Comparison of ENCODE assay signal across 17 mouse cellular contexts in genomic region chr19:6912205-6912970, GRCm38 (mm10). TPM values are rescaled to one million over a fixed set of nuclear protein-coding genes. Genes with fewer than 3 reads are reported as not detected.
DNase-seq lines count a peak whose midpoint lies in the region; ATAC-seq and TF ChIP-seq lines count a peak whose summit lies in the region.
"Had no signal": no experiment of that assay in that cellular context is flagged by ENCODE, and none has a peak within 500 bp of the region (broad histone marks: within the 10 kb centered on the region; RNA-seq: fewer than 3 reads in every experiment).

No protein-coding gene starts in this region.

- H3K4me3 ChIP-seq in intestine, postnatal 0 days (ENCODE audit: low read depth, low read length) = no peak overlapping the region
- no peak overlapping the region for H3K4me3 ChIP-seq in intestine, embryonic 15.5 days (replicated peaks)
- H3K4me3 ChIP-seq in midbrain, embryonic 10.5 days = peak overlapping the region; percentile 2; the same call in 1 of the 2 replicates
- no peak overlapping the region for H3K4me3 ChIP-seq in midbrain, postnatal 0 days (ENCODE audit: low read depth, low read length)
- no peak overlapping the region for H3K4me3 ChIP-seq in liver, embryonic 13.5 days (replicated peaks)
- H3K4me3 ChIP-seq: embryonic facial prominence, embryonic 12.5 days; heart, adult 2 months had no signal

- H3K9ac ChIP-seq in intestine, postnatal 0 days (ENCODE audit: low read depth, low read length) = no peak overlapping the region
- no peak overlapping the region for H3K9ac ChIP-seq in intestine, embryonic 15.5 days
- no peak overlapping the region for H3K9ac ChIP-seq in midbrain, postnatal 0 days (replicated peaks; ENCODE audit: low read length, poor library complexity, severe bottlenecking)
- H3K9ac ChIP-seq in liver, embryonic 13.5 days = no peak overlapping the region

- H3K4me2 ChIP-seq in intestine, postnatal 0 days (replicated peaks; ENCODE audit: low read depth) = 0 out of 2 replicates have a peak overlapping the region, but pooled peaks have one; percentile 68
- no peak overlapping the region for H3K4me2 ChIP-seq in intestine, embryonic 15.5 days (replicated peaks)
- no peak overlapping the region for H3K4me2 ChIP-seq in midbrain, postnatal 0 days (ENCODE audit: low read depth, low read length, poor library complexity, severe bottlenecking)
- H3K4me2 ChIP-seq in liver, embryonic 13.5 days = no peak overlapping the region

- WGBS in intestine, postnatal 0 days = 90% methylated on average over 15 of the region's 15 CpGs
- WGBS in intestine, embryonic 15.5 days = 93% methylated on average over 15 of the region's 15 CpGs
- WGBS in midbrain, embryonic 10.5 days = 93% methylated on average over 15 of the region's 15 CpGs
- WGBS in midbrain, postnatal 0 days = 94% methylated on average over 15 of the region's 15 CpGs
- whole genome bisulfite sequencing in liver, embryonic 13.5 days (ENCODE audit: insufficient replicate concordance) = 83% methylated on average over 15 of the region's 15 CpGs

- peaks cover 48% of the 10 kb centered on the region for H3K36me3 ChIP-seq in intestine, postnatal 0 days (ENCODE audit: control insufficient read depth, insufficient read depth)
- peaks cover 27% of the 10 kb centered on the region for H3K36me3 ChIP-seq in intestine, embryonic 15.5 days
- H3K36me3 ChIP-seq in midbrain, embryonic 10.5 days = peaks cover 35% of the 10 kb centered on the region
- H3K36me3 ChIP-seq in midbrain, postnatal 0 days (ENCODE audit: insufficient read depth, low read length) = peaks cover 31% of the 10 kb centered on the region
- H3K36me3 ChIP-seq in liver, embryonic 13.5 days = peaks cover 36% of the 10 kb centered on the region

- no peaks in the 10 kb centered on the region for H3K27me3 ChIP-seq in intestine, postnatal 0 days (replicated peaks; ENCODE audit: control insufficient read depth, insufficient read depth, low read length)
- H3K27me3 ChIP-seq in intestine, embryonic 15.5 days (replicated peaks) = no peaks in the 10 kb centered on the region
- H3K27me3 ChIP-seq in midbrain, embryonic 10.5 days (ENCODE audit: low read depth, poor library complexity, severe bottlenecking) = no peaks in the 10 kb centered on the region
- no peaks in the 10 kb centered on the region for H3K27me3 ChIP-seq in midbrain, postnatal 0 days (ENCODE audit: insufficient read depth, low read length)
- no peaks in the 10 kb centered on the region for H3K27me3 ChIP-seq in liver, embryonic 13.5 days
- H3K27me3 ChIP-seq: CH12.LX; embryonic facial prominence, embryonic 12.5 days had no signal

- ATAC-seq in intestine, postnatal 0 days = no peak
- ATAC-seq in intestine, embryonic 15.5 days = no peak
- ATAC-seq in midbrain, postnatal 0 days (ENCODE audit: low FRiP score) = no peak
- ATAC-seq in liver, embryonic 13.5 days (ENCODE audit: low read depth) = no peak

- no peak for TF ChIP-seq CTCF in intestine, postnatal 0 days (IDR thresholded peaks at IDR 0.05; ENCODE audit: low read depth)
- no peak for TF ChIP-seq CTCF in midbrain, postnatal 0 days (IDR thresholded peaks at IDR 0.05)

- DNase-seq in cerebellum, adult 11-12 months = peak; percentile 45
- no peak for DNase-seq in cerebellum, postnatal 36 days
- no peak for DNase-seq in midbrain, embryonic 10.5 days (ENCODE audit: low spot score)
- no peak for DNase-seq in midbrain, postnatal 0 days (ENCODE audit: low spot score)
- no peak for DNase-seq in liver, embryonic 13.5 days
- DNase-seq in spleen, adult 12 weeks (ENCODE audit: low spot score) = no peak
- DNase-seq: adrenal gland, postnatal 10 days; heart, adult 2 months; lung, adult 18-20 months; lung, postnatal 36 days; midbrain, embryonic 14.5 days had no signal

- peaks cover 4% of the 10 kb centered on the region; the same call in 1 of the 2 replicates for H3K4me1 ChIP-seq in intestine, postnatal 0 days (replicated peaks; ENCODE audit: control insufficient read depth, insufficient read depth, low read length)
- peaks cover 20% of the 10 kb centered on the region for H3K4me1 ChIP-seq in intestine, embryonic 15.5 days (replicated peaks)
- peaks cover 34% of the 10 kb centered on the region for H3K4me1 ChIP-seq in midbrain, embryonic 10.5 days
- H3K4me1 ChIP-seq in midbrain, postnatal 0 days (ENCODE audit: insufficient read depth, low read length) = peaks cover 9% of the 10 kb centered on the region
- peaks cover 75% of the 10 kb centered on the region for H3K4me1 ChIP-seq in liver, embryonic 13.5 days (replicated peaks)

- H3K9me3 ChIP-seq in intestine, postnatal 0 days (ENCODE audit: control insufficient read depth) = no peaks in the 10 kb centered on the region
- no peaks in the 10 kb centered on the region for H3K9me3 ChIP-seq in intestine, embryonic 15.5 days
- H3K9me3 ChIP-seq in midbrain, embryonic 10.5 days (replicated peaks) = no peaks in the 10 kb centered on the region
- H3K9me3 ChIP-seq in midbrain, postnatal 0 days (ENCODE audit: low read length) = no peaks in the 10 kb centered on the region
- no peaks in the 10 kb centered on the region for H3K9me3 ChIP-seq in liver, embryonic 13.5 days (replicated peaks)
- H3K9me3 ChIP-seq: embryonic facial prominence, embryonic 12.5 days; hindbrain, embryonic 10.5 days had no signal

- H3K27ac ChIP-seq in intestine, postnatal 0 days (ENCODE audit: low read depth, low read length) = no peak overlapping the region
- no peak overlapping the region for H3K27ac ChIP-seq in intestine, embryonic 15.5 days
- H3K27ac ChIP-seq in midbrain, embryonic 10.5 days (replicated peaks) = no peak overlapping the region
- H3K27ac ChIP-seq in midbrain, postnatal 0 days (ENCODE audit: low read depth, low read length) = no peak overlapping the region
- H3K27ac ChIP-seq in liver, embryonic 13.5 days = peak overlapping the region; percentile 18; the same call in 1 of the 2 replicates
- H3K27ac ChIP-seq: embryonic facial prominence, embryonic 12.5 days; heart, adult 2 months; hindbrain, embryonic 10.5 days had no signal

RNA-seq across cellular contexts. Expression of gene Prdx5, which starts 2.5 kb away (rescaled TPM):
- 910 and 912 TPM in 2 replicates for polyA plus RNA-seq in intestine, postnatal 0 days (2015; fragmentation: Nextera tagmentation; extraction: Ambion mirVana)
- 184 and 205 TPM in 2 replicates for polyA plus RNA-seq in intestine, embryonic 15.5 days (2015; fragmentation: Nextera tagmentation; extraction: Ambion mirVana)
- polyA plus RNA-seq in midbrain, embryonic 10.5 days (2016; fragmentation: Nextera tagmentation; extraction: Ambion mirVana) = 169 and 180 TPM in 2 replicates
- 211 and 223 TPM in 2 replicates for total RNA-seq in midbrain, postnatal 0 days (2014; rRNA removed)
- polyA plus RNA-seq in midbrain, postnatal 0 days (2015; fragmentation: Nextera tagmentation; extraction: Ambion mirVana) = 491 and 528 TPM in 2 replicates
- 97.7 and 101 TPM in 2 replicates for polyA plus RNA-seq in liver, embryonic 13.5 days (2015; fragmentation: Nextera tagmentation; extraction: Ambion mirVana)

RNA-seq across cellular contexts. Expression of gene Trmt112, which starts 2.9 kb away (rescaled TPM):
- 52.0 and 54.4 TPM in 2 replicates for polyA plus RNA-seq in intestine, postnatal 0 days (2015; fragmentation: Nextera tagmentation; extraction: Ambion mirVana)
- 124 TPM in 2 replicates for polyA plus RNA-seq in intestine, embryonic 15.5 days (2015; fragmentation: Nextera tagmentation; extraction: Ambion mirVana)
- 150 and 156 TPM in 2 replicates for polyA plus RNA-seq in midbrain, embryonic 10.5 days (2016; fragmentation: Nextera tagmentation; extraction: Ambion mirVana)
- 80.6 and 85.4 TPM in 2 replicates for total RNA-seq in midbrain, postnatal 0 days (2014; rRNA removed)
- 110 and 118 TPM in 2 replicates for polyA plus RNA-seq in midbrain, postnatal 0 days (2015; fragmentation: Nextera tagmentation; extraction: Ambion mirVana)
- 103 and 106 TPM in 2 replicates for polyA plus RNA-seq in liver, embryonic 13.5 days (2015; fragmentation: Nextera tagmentation; extraction: Ambion mirVana)

RNA-seq across cellular contexts. Expression of gene Esrra, which starts 9.2 kb away (rescaled TPM):
- 63.6 TPM in 2 replicates for polyA plus RNA-seq in intestine, postnatal 0 days (2015; fragmentation: Nextera tagmentation; extraction: Ambion mirVana)
- 32.2 and 37.6 TPM in 2 replicates for polyA plus RNA-seq in intestine, embryonic 15.5 days (2015; fragmentation: Nextera tagmentation; extraction: Ambion mirVana)
- 8.9 and 9.5 TPM in 2 replicates for polyA plus RNA-seq in midbrain, embryonic 10.5 days (2016; fragmentation: Nextera tagmentation; extraction: Ambion mirVana)
- 31.6 and 40.7 TPM in 2 replicates for total RNA-seq in midbrain, postnatal 0 days (2014; rRNA removed)
- polyA plus RNA-seq in midbrain, postnatal 0 days (2015; fragmentation: Nextera tagmentation; extraction: Ambion mirVana) = 7.2 and 7.3 TPM in 2 replicates
- 4.4 and 4.8 TPM in 2 replicates for polyA plus RNA-seq in liver, embryonic 13.5 days (2015; fragmentation: Nextera tagmentation; extraction: Ambion mirVana)

RNA-seq across cellular contexts. Expression of gene Catsperz, which starts 12.8 kb away (rescaled TPM):
- polyA plus RNA-seq in intestine, postnatal 0 days (2015; fragmentation: Nextera tagmentation; extraction: Ambion mirVana) = 0.65 and 0.76 TPM in 2 replicates
- 1.1 and 1.6 TPM in 2 replicates for polyA plus RNA-seq in intestine, embryonic 15.5 days (2015; fragmentation: Nextera tagmentation; extraction: Ambion mirVana)
- polyA plus RNA-seq in midbrain, embryonic 10.5 days (2016; fragmentation: Nextera tagmentation; extraction: Ambion mirVana) = 0.35 and 0.43 TPM in 2 replicates
- total RNA-seq in midbrain, postnatal 0 days (2014; rRNA removed) = 0.52 and 1.1 TPM in 2 replicates
- 2.1 and 3.0 TPM in 2 replicates for polyA plus RNA-seq in midbrain, postnatal 0 days (2015; fragmentation: Nextera tagmentation; extraction: Ambion mirVana)
- 0.51 and 0.73 TPM in 2 replicates for polyA plus RNA-seq in liver, embryonic 13.5 days (2015; fragmentation: Nextera tagmentation; extraction: Ambion mirVana)
- total RNA-seq: CH12.LX; gastrocnemius, adult 8-10 months; heart, adult 2 months had no signal
- polyA plus RNA-seq: hindbrain, embryonic 10.5 days had no signal

RNA-seq across cellular contexts. Expression of gene Kcnk4, which starts 21.9 kb away (rescaled TPM):
- polyA plus RNA-seq in intestine, postnatal 0 days (2015; fragmentation: Nextera tagmentation; extraction: Ambion mirVana) = 0.21 and 0.38 TPM in 2 replicates
- polyA plus RNA-seq in intestine, embryonic 15.5 days (2015; fragmentation: Nextera tagmentation; extraction: Ambion mirVana) = 0.29 and 0.40 TPM in 2 replicates
- 0.11 TPM in 1 of 2 replicates, not detected in the other for polyA plus RNA-seq in midbrain, embryonic 10.5 days (2016; fragmentation: Nextera tagmentation; extraction: Ambion mirVana)
- total RNA-seq in midbrain, postnatal 0 days (2014; rRNA removed) = 7.9 and 13.6 TPM in 2 replicates
- 17.8 and 18.0 TPM in 2 replicates for polyA plus RNA-seq in midbrain, postnatal 0 days (2015; fragmentation: Nextera tagmentation; extraction: Ambion mirVana)
- 0.06 TPM in 1 of 2 replicates, not detected in the other for polyA plus RNA-seq in liver, embryonic 13.5 days (2015; fragmentation: Nextera tagmentation; extraction: Ambion mirVana)
- total RNA-seq: gastrocnemius, adult 8-10 months; heart, adult 2 months had no signal
- polyA plus RNA-seq: hindbrain, embryonic 10.5 days had no signal
